Mouse (Mus musculus): ENCODE results near the gene Adh1. TPM values are rescaled to one million over a fixed set of nuclear protein-coding genes. Genes with fewer than 3 reads are reported as not detected.

Gene Adh1
- total RNA-seq, 2 experiments from 2014 or later, result 18.0 to 28.7 TPM

GRCm38 (mm10) chr3:138240942-138241341 lies 19.8 kb upstream of the Adh1 start:
- DNase-seq (ENCODE audit: low spot score), result no peak

- DNase-seq (ENCODE audit: low spot score), result no peak
Measured at GRCm38 (mm10) chr3:138241371-138241770, 19.4 kb upstream of the Adh1 start.

- no peak for DNase-seq (ENCODE audit: low spot score)
Measured at GRCm38 (mm10) chr3:138242021-138242726, 18.6 kb upstream of the Adh1 start.

- DNase-seq (ENCODE audit: low spot score), result no peak
Measured at GRCm38 (mm10) chr3:138242933-138243332, 17.9 kb upstream of the Adh1 start.

GRCm38 (mm10) chr3:138244338-138244874 lies 16.4 kb upstream of the Adh1 start:
- DNase-seq (ENCODE audit: low spot score), result no peak

- DNase-seq (ENCODE audit: low spot score), result no peak
Measured at GRCm38 (mm10) chr3:138246511-138247020, 14.2 kb upstream of the Adh1 start.

GRCm38 (mm10) chr3:138247241-138247640 lies 13.6 kb upstream of the Adh1 start:
- DNase-seq (ENCODE audit: low spot score), result no peak

GRCm38 (mm10) chr3:138248011-138248410 lies 12.8 kb upstream of the Adh1 start:
- peak; percentile 38 for DNase-seq (ENCODE audit: low spot score)

GRCm38 (mm10) chr3:138248746-138249145 lies 12.0 kb upstream of the Adh1 start:
- peak; percentile 88 for DNase-seq (ENCODE audit: low spot score)

- no peak for DNase-seq (ENCODE audit: low spot score)
Measured at GRCm38 (mm10) chr3:138251156-138251555, 9.6 kb upstream of the Adh1 start.

- DNase-seq (ENCODE audit: low spot score), result no peak
Measured at GRCm38 (mm10) chr3:138254205-138254604, 6.6 kb upstream of the Adh1 start.

GRCm38 (mm10) chr3:138255366-138255765 lies 5.4 kb upstream of the Adh1 start:
- DNase-seq (ENCODE audit: low spot score), result peak; percentile 35

- peak; percentile 45 for DNase-seq (ENCODE audit: low spot score)
Measured at GRCm38 (mm10) chr3:138255780-138256550, 4.8 kb upstream of the Adh1 start.

- DNase-seq (ENCODE audit: low spot score), result no peak
Measured at GRCm38 (mm10) chr3:138262568-138262967, 1.8 kb downstream of the Adh1 start.

GRCm38 (mm10) chr3:138263154-138263930 lies 2.6 kb downstream of the Adh1 start:
- DNase-seq (ENCODE audit: low spot score), result no peak

- no peak for DNase-seq (ENCODE audit: low spot score)
Measured at GRCm38 (mm10) chr3:138264648-138265047, 3.9 kb downstream of the Adh1 start.

GRCm38 (mm10) chr3:138270507-138270906 lies 9.7 kb downstream of the Adh1 start:
- peak; percentile 45 for DNase-seq (ENCODE audit: low spot score)

GRCm38 (mm10) chr3:138271297-138271696 lies 10.5 kb downstream of the Adh1 start:
- DNase-seq (ENCODE audit: low spot score), result no peak

- no peak for DNase-seq (ENCODE audit: low spot score)
Measured at GRCm38 (mm10) chr3:138273080-138273479, 12.3 kb downstream of the Adh1 start.

GRCm38 (mm10) chr3:138275100-138275499 lies 14.3 kb downstream of the Adh1 start:
- no peak for DNase-seq (ENCODE audit: low spot score)

GRCm38 (mm10) chr3:138282556-138282955 lies 21.8 kb downstream of the Adh1 start:
- no peak for DNase-seq (ENCODE audit: low spot score)

GRCm38 (mm10) chr3:138283831-138284230 lies 23.0 kb downstream of the Adh1 start:
- no peak for DNase-seq (ENCODE audit: low spot score)
